Mouse (Mus musculus): Measurements from ENCODE around the gene Ankrd34a. TPM values are rescaled to one million over a fixed set of nuclear protein-coding genes. Genes with fewer than 3 reads are reported as not detected.

Ankrd34a gene
- polyA plus RNA-seq, 1 experiment from 2014 or later: 21.0 TPM

DNA sequence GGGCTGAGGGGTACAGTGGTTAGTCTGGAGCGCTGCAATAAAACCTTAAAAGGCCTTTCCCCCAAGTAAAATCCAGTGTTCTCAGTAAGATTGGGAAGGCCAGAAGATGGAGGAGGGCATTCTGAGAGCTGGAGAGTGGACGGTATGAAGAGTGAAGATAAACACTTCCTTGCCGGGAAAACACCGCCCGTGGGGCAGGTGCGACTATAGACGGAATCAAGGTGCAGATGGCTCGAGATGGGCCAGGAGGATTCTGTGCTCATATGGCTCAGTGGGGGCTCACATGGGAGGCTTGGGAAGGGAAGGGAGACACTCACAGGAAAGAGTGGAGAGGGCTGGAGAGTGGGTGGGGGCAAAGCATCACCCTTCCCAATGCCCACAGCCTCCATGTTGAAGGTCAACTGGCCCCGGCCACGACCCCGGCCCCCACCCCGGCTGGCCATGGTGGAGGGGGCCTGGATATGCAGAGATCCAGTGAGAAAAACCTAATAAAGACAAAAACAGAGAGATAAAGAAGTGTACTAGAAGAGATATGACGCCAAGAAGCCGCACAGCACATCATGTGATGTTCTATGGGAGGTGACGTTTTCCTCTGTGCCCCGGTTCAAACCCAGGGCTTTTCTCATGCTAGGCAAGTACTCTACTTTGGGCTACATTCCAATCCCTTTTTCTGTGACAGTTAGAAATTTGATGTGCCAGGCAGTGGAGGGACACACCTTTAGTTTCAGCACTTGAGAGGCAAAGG is 14.5 kb upstream of the Ankrd34a start:
- peaks cover 7% of the 10 kb centered on the region; the same call in 1 of the 2 replicates for H3K27me3 ChIP-seq (replicated peaks)
- 82% methylated on average over 16 of the region's 16 CpGs for WGBS
- no peak overlapping the region for H3K27ac ChIP-seq (replicated peaks)
- H3K4me2 ChIP-seq: no peak overlapping the region
- no peak overlapping the region for H3K4me3 ChIP-seq (replicated peaks)
- no peaks in the 10 kb centered on the region for H3K36me3 ChIP-seq
- no peak for ATAC-seq (ENCODE audit: low FRiP score)
- H3K4me1 ChIP-seq: peaks cover 22% of the 10 kb centered on the region
- H3K9me3 ChIP-seq (replicated peaks): no peaks in the 10 kb centered on the region
- H3K9ac ChIP-seq (replicated peaks): no peak overlapping the region

DNA sequence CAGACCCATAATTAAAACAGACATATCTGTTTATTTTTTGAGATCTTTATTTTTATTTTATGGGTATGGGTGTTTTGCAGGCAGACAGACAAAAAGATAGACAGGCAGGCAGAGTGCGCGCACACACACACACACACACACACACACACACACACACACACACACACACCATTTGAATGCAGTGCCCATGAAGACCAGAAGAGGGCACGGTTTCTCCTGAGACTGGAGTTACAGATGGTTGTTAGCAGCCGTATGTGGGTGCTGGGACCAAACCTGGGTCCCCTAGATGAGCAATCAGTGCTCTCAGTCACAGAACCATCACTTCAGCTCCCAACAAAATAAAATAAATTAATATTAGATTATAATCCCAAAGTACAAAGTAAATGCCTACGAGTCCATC is 13.1 kb upstream of the Ankrd34a start:
- Histone ChIP-seq H3K4me1 (peaks cover 15% of the 10 kb centered on the region), H3K9ac (replicated peaks) (no peak overlapping the region), H3K4me2 (no peak overlapping the region), H3K36me3 (no peaks in the 10 kb centered on the region), H3K9me3 (replicated peaks) (no peaks in the 10 kb centered on the region), H3K4me3 (replicated peaks) (no peak overlapping the region), H3K27ac (replicated peaks) (no peak overlapping the region), H3K27me3 (replicated peaks) (peaks cover 7% of the 10 kb centered on the region; the same call in 1 of the 2 replicates)
- WGBS: 88% methylated on average over 5 of the region's 5 CpGs
- ATAC-seq (ENCODE audit: low FRiP score): no peak

DNA sequence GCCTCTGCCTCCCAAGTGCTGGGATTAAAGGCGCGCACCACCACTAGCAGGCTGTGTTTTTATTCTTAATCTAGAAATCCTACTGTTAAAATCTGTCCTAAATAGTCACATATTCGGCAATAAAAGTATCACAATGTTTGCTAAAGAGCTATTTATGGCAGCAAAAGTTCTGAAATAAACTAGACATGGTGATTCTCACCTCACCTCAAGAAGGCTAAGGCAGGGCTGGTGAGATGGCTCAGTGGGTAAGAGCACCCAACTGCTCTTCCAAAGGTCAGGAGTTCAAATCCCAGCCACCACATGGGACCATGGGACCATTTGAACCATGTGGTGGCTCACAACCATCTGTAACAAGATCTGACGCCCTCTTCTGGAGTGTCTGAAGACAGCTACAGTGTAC is 5.8 kb upstream of the Ankrd34a start:
- 78% methylated on average over 4 of the region's 4 CpGs for WGBS
- Histone ChIP-seq H3K27me3 (replicated peaks) (no peaks in the 10 kb centered on the region), H3K27ac (replicated peaks) (no peak overlapping the region), H3K4me2 (no peak overlapping the region), H3K4me3 (replicated peaks) (no peak overlapping the region), H3K9me3 (replicated peaks) (no peaks in the 10 kb centered on the region), H3K36me3 (no peaks in the 10 kb centered on the region), H3K9ac (replicated peaks) (no peak overlapping the region), H3K4me1 (peaks cover 18% of the 10 kb centered on the region)
- no peak for ATAC-seq (ENCODE audit: low FRiP score)

DNA sequence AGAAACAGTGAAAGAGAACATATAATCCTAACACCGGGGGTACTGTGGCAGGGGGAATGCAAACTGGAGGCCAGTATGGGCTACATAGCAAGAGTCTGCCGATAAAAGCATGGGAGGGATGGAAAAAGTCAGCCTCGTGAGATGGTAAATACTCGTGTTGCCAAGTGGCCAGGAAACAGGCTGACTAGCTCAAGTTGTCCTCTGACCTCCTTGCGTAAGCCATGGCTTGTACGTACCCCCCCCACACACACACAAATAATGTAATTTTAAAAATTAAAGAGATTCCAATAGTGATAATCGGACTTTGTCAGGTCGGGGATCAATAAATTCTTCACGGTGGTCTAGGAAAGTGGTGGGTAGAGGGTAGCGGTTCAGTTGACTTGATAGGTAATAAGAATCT is 3.1 kb upstream of the Ankrd34a start:
- WGBS: under 1% methylated on average over 10 of the region's 10 CpGs
- ATAC-seq (ENCODE audit: low FRiP score): no peak; the same call in 1 of the 2 replicates
- H3K27me3 ChIP-seq (replicated peaks): no peaks in the 10 kb centered on the region
- H3K4me1 ChIP-seq: peaks cover 46% of the 10 kb centered on the region
- H3K36me3 ChIP-seq: no peaks in the 10 kb centered on the region
- peak overlapping the region; percentile 89 for H3K27ac ChIP-seq (replicated peaks)
- peak overlapping the region; percentile 64 for H3K4me3 ChIP-seq (replicated peaks)
- H3K9me3 ChIP-seq (replicated peaks): no peaks in the 10 kb centered on the region
- peak overlapping the region; percentile 58 for H3K9ac ChIP-seq (replicated peaks)
- H3K4me2 ChIP-seq: peak overlapping the region; percentile 84

DNA sequence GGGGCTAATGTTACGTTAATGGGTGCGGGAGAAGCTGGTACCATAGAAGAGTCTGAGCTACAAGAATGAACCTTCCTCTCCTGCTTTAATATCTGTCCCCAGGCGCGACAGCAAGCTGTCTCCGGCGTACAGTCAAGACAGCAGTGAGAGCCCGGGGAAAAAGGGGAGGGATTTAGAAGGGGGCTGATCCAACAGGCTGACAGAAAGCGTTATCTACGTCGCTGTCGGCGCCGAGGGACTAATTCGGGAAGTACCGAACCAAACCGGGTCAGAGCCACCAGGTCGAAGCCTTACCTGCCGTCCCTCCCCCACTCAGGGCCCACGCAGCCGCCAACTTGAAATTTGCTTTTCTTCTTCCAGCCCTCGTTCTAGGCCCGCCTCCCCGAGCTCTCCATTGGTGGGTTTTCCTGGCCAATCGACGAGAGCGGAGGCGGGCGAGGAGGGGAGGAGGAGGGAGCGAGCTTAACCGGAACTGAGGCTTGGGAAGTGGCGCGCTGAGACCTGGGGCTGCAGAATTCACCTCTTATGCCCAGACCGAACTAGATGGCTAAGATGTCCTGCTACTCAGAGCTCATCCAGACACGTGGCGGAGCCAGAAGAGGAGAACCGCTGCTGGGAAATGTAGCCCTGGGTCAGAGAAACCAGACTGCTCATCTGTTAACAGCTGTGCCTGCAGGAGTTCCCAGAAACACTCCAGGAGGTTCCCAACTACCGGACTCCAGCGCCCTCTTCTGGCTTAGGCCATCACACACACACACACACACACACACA is 2.5 kb upstream of the Ankrd34a start, which contains the start of gene Polr3gl:
Gene Polr3gl, minus strand, starts transcription at position 392 of the 771 bp plus-strand sequence.
- no peaks in the 10 kb centered on the region for H3K9me3 ChIP-seq (replicated peaks)
- H3K4me3 ChIP-seq (replicated peaks): peak within 1 kb of the TSS; percentile 64
- ATAC-seq (ENCODE audit: low FRiP score): peak; percentile 85
- under 1% methylated on average over 38 of the region's 38 CpGs for WGBS
- H3K9ac ChIP-seq (replicated peaks): peak within 1 kb of the TSS; percentile 58
- peak within 1 kb of the TSS; percentile 89 for H3K27ac ChIP-seq (replicated peaks)
- peak within 1 kb of the TSS; percentile 84 for H3K4me2 ChIP-seq
- H3K4me1 ChIP-seq: peaks cover 52% of the 10 kb centered on the region
- H3K36me3 ChIP-seq: no peaks in the 10 kb centered on the region
- H3K27me3 ChIP-seq (replicated peaks): no peaks in the 10 kb centered on the region

DNA sequence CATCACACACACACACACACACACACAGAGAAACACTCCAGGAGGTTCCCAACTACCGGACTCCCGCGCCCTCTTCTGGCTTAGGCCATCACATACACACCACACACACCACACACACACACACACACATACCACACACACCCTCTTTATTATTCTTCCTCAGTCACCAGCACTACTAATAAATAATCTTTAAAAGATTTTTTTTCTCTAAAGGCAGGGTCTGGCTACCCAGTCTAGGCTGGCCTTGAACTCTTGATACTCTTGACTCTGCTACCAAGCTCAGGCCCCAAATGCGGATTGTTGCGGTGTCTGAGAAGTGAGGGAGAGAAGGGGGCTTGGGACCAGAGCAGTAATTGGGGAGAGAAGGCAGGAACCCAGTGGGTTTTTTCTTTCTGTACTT is 1.6 kb upstream of the Ankrd34a start:
- no peaks in the 10 kb centered on the region for H3K36me3 ChIP-seq
- ATAC-seq (ENCODE audit: low FRiP score): no peak
- H3K27me3 ChIP-seq (replicated peaks): no peaks in the 10 kb centered on the region
- H3K4me3 ChIP-seq (replicated peaks): no peak overlapping the region
- no peak overlapping the region for H3K27ac ChIP-seq (replicated peaks)
- H3K9me3 ChIP-seq (replicated peaks): no peaks in the 10 kb centered on the region
- 84% methylated on average over 5 of the region's 5 CpGs for WGBS
- H3K4me1 ChIP-seq: peaks cover 60% of the 10 kb centered on the region
- no peak overlapping the region for H3K4me2 ChIP-seq
- H3K9ac ChIP-seq (replicated peaks): no peak overlapping the region

DNA sequence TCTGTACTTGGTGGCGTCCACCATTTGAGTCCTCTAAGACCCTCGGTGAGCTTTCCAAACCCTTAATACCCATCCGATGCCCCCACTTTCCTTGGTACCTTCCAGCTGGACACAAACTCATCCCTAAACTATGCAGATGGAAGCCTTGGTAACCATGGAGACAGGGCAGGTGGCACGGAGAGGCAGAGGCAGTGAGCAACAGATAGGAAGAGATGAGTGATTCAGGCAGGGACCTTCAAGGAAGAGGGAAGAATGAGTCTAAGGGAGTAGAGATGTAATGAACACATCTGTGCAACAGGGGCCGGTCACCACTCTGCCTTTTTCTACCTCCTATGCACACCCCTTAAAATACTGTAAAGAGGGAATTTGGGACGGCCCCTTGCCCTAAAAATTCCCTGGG is 775 bp upstream of the Ankrd34a start:
- H3K4me1 ChIP-seq: peaks cover 68% of the 10 kb centered on the region
- no peaks in the 10 kb centered on the region for H3K36me3 ChIP-seq
- H3K27me3 ChIP-seq (replicated peaks): no peaks in the 10 kb centered on the region
- peak overlapping the region; percentile 97 for H3K4me2 ChIP-seq
- no peaks in the 10 kb centered on the region for H3K9me3 ChIP-seq (replicated peaks)
- peak overlapping the region; percentile 77 for H3K27ac ChIP-seq (replicated peaks)
- peak overlapping the region; percentile 62 for H3K4me3 ChIP-seq (replicated peaks)
- no peak for ATAC-seq (ENCODE audit: low FRiP score)
- peak overlapping the region; percentile 76 for H3K9ac ChIP-seq (replicated peaks)
- 22% methylated on average over 6 of the region's 6 CpGs for WGBS

DNA sequence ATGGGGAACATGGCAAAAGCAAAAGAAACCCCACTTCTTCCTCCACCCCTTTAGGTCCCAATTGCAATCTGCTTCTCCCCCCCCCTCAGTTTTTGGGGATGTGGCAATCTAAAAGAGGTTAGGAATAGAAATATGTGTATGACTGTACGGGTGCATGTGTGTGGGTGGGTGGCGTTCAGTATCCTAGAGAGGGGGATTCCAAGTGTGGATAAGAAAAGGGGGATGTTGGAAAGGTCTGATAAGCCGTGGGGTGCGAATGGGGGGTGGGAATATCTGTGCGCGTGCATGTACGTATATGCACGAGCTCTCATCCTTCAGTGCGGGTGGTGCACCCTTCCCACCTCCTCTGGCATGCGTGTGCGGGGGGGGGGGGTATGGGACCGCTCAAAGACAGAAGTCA is 419 bp downstream of the Ankrd34a start:
- H3K4me1 ChIP-seq: peaks cover 71% of the 10 kb centered on the region

DNA sequence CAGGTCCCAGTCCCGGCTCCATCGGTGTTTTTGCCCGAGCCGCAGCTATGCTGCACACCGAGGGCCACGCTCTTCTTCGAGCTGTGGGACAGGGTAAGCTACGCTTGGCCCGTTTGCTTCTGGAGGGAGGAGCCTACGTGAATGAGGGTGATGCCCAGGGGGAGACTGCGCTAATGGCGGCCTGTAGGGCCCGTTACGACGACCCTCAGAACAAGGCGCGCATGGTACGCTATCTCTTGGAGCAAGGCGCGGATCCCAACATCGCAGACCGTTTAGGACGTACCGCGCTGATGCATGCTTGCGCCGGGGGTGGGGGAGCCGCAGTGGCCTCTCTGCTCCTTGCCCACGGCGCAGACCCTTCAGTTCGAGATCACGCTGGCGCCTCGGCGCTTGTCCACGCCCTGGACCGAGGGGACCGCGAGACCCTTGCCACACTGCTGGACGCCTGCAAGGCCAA is 1.0 kb downstream of the Ankrd34a start:
- WGBS: under 1% methylated on average over 40 of the region's 40 CpGs
- H3K36me3 ChIP-seq: no peaks in the 10 kb centered on the region

More for the DNA sequence above, 419 bp downstream of the Ankrd34a start:
- H3K27me3 ChIP-seq (replicated peaks): no peaks in the 10 kb centered on the region
- H3K9me3 ChIP-seq (replicated peaks): no peaks in the 10 kb centered on the region
- 2% methylated on average over 11 of the region's 12 CpGs for WGBS
- no peaks in the 10 kb centered on the region for H3K36me3 ChIP-seq
- H3K4me3 ChIP-seq (replicated peaks): peak overlapping the region; percentile 62
- H3K27ac ChIP-seq (replicated peaks): peak overlapping the region; percentile 77
- peak overlapping the region; percentile 97 for H3K4me2 ChIP-seq
- no peak for ATAC-seq (ENCODE audit: low FRiP score)
- H3K9ac ChIP-seq (replicated peaks): peak overlapping the region; percentile 76

DNA sequence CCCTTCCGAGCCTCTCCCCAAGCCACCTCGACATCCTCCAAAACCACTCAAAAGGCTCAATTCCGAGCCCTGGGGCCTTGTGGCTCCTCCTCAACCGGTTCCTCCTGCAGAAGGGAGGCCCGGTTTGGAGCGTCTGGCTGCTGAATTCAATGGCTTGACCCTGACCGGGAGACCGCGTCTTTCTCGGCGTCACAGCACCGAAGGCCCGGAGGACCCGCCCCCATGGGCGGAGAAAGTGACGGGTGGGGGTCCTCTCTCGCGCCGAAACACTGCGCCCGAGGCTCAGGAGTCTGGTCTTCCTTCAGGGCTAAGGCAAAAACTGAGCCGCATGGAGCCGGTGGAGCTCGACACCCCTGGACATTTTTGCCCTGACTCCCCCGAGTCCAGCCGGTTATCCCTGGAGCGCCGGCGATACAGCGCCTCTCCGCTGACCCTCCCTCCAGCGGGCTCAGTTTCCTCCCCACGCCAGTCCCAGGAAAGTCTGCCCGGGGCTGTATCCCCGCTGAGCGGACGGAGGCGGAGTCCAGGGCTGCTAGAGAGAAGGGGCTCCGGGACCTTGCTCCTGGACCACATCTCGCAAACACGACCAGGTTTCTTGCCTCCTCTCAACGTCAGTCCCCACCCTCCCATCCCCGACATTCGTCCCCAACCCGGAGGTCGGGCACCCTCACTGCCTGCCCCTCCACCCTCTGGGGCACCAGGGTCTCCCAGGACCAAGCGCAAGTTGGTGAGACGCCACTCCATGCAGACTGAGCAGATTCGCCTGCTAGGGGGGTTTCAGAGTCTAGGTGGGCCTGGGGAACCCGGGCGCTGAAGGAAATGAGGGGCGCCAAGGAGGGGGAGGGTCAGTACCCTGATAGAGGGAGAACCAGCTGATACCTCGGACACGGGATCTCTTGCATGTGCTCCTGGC is 2.0 kb downstream of the Ankrd34a start:
- Histone ChIP-seq H3K9me3 (replicated peaks) (no peaks in the 10 kb centered on the region), H3K27me3 (replicated peaks) (no peaks in the 10 kb centered on the region), H3K4me3 (replicated peaks) (peak overlapping the region; percentile 62), H3K9ac (replicated peaks) (peak overlapping the region; percentile 76), H3K4me2 (peak overlapping the region; percentile 97), H3K36me3 (no peaks in the 10 kb centered on the region), H3K4me1 (peaks cover 72% of the 10 kb centered on the region), H3K27ac (replicated peaks) (peak overlapping the region; percentile 77)
- 3% methylated on average over 52 of the region's 54 CpGs for WGBS
- ATAC-seq (ENCODE audit: low FRiP score): no peak

More for the DNA sequence above, 1.0 kb downstream of the Ankrd34a start:
- Histone ChIP-seq H3K4me1 (peaks cover 72% of the 10 kb centered on the region), H3K4me2 (peak overlapping the region; percentile 97), H3K9me3 (replicated peaks) (no peaks in the 10 kb centered on the region), H3K27ac (replicated peaks) (peak overlapping the region; percentile 77), H3K27me3 (replicated peaks) (no peaks in the 10 kb centered on the region), H3K9ac (replicated peaks) (peak overlapping the region; percentile 76), H3K4me3 (replicated peaks) (peak overlapping the region; percentile 62)
- peak; percentile 0; the same call in 1 of the 2 replicates for ATAC-seq (ENCODE audit: low FRiP score)

DNA sequence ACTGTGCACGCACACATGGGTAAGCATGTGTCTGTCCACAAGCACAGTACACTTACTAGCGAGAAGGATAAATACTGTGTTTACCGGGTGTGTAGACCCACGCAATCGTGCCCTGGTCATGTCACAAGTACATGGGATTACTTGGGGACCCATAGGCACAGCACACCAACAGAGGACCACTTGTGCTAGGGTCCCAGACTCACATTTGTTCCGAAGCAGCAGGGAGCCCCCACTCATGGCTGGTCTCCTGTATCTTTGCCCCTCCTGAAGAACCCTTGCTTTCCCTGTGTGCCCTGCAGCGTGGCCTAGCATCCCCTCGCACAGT is 2.6 kb downstream of the Ankrd34a start:
- Histone ChIP-seq H3K27ac (replicated peaks) (no peak overlapping the region), H3K4me2 (peak overlapping the region; percentile 97), H3K36me3 (no peaks in the 10 kb centered on the region), H3K4me1 (peaks cover 79% of the 10 kb centered on the region), H3K9ac (replicated peaks) (0 out of 2 replicates have a peak overlapping the region, but pooled peaks have one; percentile 76), H3K27me3 (replicated peaks) (no peaks in the 10 kb centered on the region), H3K9me3 (replicated peaks) (no peaks in the 10 kb centered on the region), H3K4me3 (replicated peaks) (peak overlapping the region; percentile 62; the same call in 1 of the 2 replicates)
- WGBS: 46% methylated on average over 8 of the region's 8 CpGs
- no peak for ATAC-seq (ENCODE audit: low FRiP score)

Measured in neural tube, embryonic 15.5 days (tissue).